Comparison of ENCODE assay signal across 20 mouse cellular contexts in the genomic region with DNA sequence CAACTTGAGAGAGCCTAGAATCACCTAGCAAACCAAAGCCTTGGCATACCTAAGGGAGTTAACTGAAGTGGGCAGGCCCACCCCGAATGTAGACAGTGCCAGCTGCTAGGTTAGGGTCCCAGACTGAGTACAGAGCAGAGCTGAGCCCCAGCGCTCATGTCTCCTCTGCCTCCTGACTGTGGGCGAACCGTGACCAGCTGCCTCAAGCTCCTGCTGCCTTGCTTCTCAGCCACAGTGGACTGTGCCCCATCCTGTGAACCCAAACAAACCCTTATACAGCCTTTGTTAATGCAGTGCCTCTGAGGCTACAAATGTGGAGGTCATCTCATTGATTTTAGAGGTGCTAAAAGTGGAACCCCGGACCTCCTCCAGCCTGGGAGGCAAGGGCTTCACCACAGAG.
DNase-seq lines count a peak whose midpoint lies in the region; ATAC-seq lines count a peak whose summit lies in the region.
"Had no signal": no experiment of that assay in that cellular context is flagged by ENCODE, and none has a peak within 500 bp of the region (broad histone marks: within the 10 kb centered on the region; RNA-seq: fewer than 3 reads in every experiment).

No protein-coding gene starts in this region.

- DNase-seq in forebrain, embryonic 10.5 days (ENCODE audit: extremely low spot score, low spot score) = no peak
- peak; percentile 10 for DNase-seq in kidney, adult 18-20 months
- DNase-seq in kidney, adult 9 months = no peak
- DNase-seq in lung, adult 18-20 months = no peak
- DNase-seq in right cerebral cortex, postnatal 4 days = no peak
- DNase-seq: adrenal gland, adult 8-10 months; cerebellum, adult 8-10 months; gastrocnemius, postnatal 10 days; heart, adult 18-20 months; heart, postnatal 36 days; layer of hippocampus, adult 9-11 months; left cerebral cortex, postnatal 4 days; liver, postnatal 0 days; right cerebral cortex, adult 18-20 months; thymus, postnatal 14 days had no signal

- ATAC-seq in forebrain, embryonic 13.5 days = no peak
- ATAC-seq in lung, embryonic 15.5 days (ENCODE audit: borderline replicate concordance, extremely low read depth, low FRiP score, low TSS enrichment) = no peak; the same call in 1 of the 2 replicates
- no peak for ATAC-seq in hindbrain, embryonic 12.5 days (ENCODE audit: low FRiP score)
- ATAC-seq: liver, postnatal 0 days; Patski had no signal

- H3K9me3 ChIP-seq in forebrain, embryonic 10.5 days = no peaks in the 10 kb centered on the region
- no peaks in the 10 kb centered on the region for H3K9me3 ChIP-seq in forebrain, embryonic 13.5 days (replicated peaks)
- H3K9me3 ChIP-seq in lung, embryonic 15.5 days = no peaks in the 10 kb centered on the region
- no peaks in the 10 kb centered on the region for H3K9me3 ChIP-seq in hindbrain, embryonic 12.5 days (replicated peaks)

- H3K9ac ChIP-seq in forebrain, embryonic 13.5 days = no peak overlapping the region
- no peak overlapping the region for H3K9ac ChIP-seq in lung, embryonic 15.5 days
- H3K9ac ChIP-seq in hindbrain, embryonic 12.5 days = no peak overlapping the region
- H3K9ac ChIP-seq: liver, postnatal 0 days had no signal

- H3K4me2 ChIP-seq in forebrain, embryonic 13.5 days = no peak overlapping the region
- H3K4me2 ChIP-seq in lung, embryonic 15.5 days = no peak overlapping the region
- no peak overlapping the region for H3K4me2 ChIP-seq in hindbrain, embryonic 12.5 days (replicated peaks)

- H3K27me3 ChIP-seq in forebrain, embryonic 10.5 days (ENCODE audit: poor library complexity, severe bottlenecking) = peaks cover 72% of the 10 kb centered on the region
- peaks cover 16% of the 10 kb centered on the region; the same call in 1 of the 2 replicates for H3K27me3 ChIP-seq in forebrain, embryonic 13.5 days
- peaks cover 3% of the 10 kb centered on the region; the same call in 1 of the 2 replicates for H3K27me3 ChIP-seq in lung, embryonic 15.5 days
- H3K27me3 ChIP-seq in hindbrain, embryonic 12.5 days = no peaks in the 10 kb centered on the region
- H3K27me3 ChIP-seq: Patski had no signal

- H3K4me1 ChIP-seq in forebrain, embryonic 10.5 days = peaks cover 53% of the 10 kb centered on the region
- H3K4me1 ChIP-seq in forebrain, embryonic 13.5 days = peaks cover 13% of the 10 kb centered on the region
- peaks cover 17% of the 10 kb centered on the region; the same call in 1 of the 2 replicates for H3K4me1 ChIP-seq in lung, embryonic 15.5 days
- peaks cover 68% of the 10 kb centered on the region for H3K4me1 ChIP-seq in hindbrain, embryonic 12.5 days

- H3K4me3 ChIP-seq in forebrain, embryonic 10.5 days = no peak overlapping the region
- H3K4me3 ChIP-seq in forebrain, embryonic 13.5 days = no peak overlapping the region
- no peak overlapping the region for H3K4me3 ChIP-seq in lung, embryonic 15.5 days
- no peak overlapping the region for H3K4me3 ChIP-seq in hindbrain, embryonic 12.5 days
- H3K4me3 ChIP-seq: left cerebral cortex, adult 2 months had no signal

- H3K27ac ChIP-seq in forebrain, embryonic 10.5 days = peak overlapping the region; percentile 25; the same call in 1 of the 2 replicates
- no peak overlapping the region for H3K27ac ChIP-seq in forebrain, embryonic 13.5 days
- H3K27ac ChIP-seq in lung, embryonic 15.5 days = peak overlapping the region; percentile 24; the same call in 1 of the 2 replicates
- 0 out of 2 replicates have a peak overlapping the region, but pooled peaks have one; percentile 3 for H3K27ac ChIP-seq in hindbrain, embryonic 12.5 days
- H3K27ac ChIP-seq: left cerebral cortex, adult 2 months had no signal

- 75% methylated on average over 5 of the region's 5 CpGs for WGBS in forebrain, embryonic 10.5 days
- WGBS in forebrain, embryonic 13.5 days = 68% methylated on average over 5 of the region's 5 CpGs
- 54% methylated on average over 5 of the region's 5 CpGs for WGBS in lung, embryonic 15.5 days
- 48% methylated on average over 5 of the region's 5 CpGs for WGBS in hindbrain, embryonic 12.5 days

- no peaks in the 10 kb centered on the region for H3K36me3 ChIP-seq in forebrain, embryonic 10.5 days (replicated peaks)
- no peaks in the 10 kb centered on the region for H3K36me3 ChIP-seq in forebrain, embryonic 13.5 days (ENCODE audit: poor library complexity, severe bottlenecking)
- H3K36me3 ChIP-seq in lung, embryonic 15.5 days = no peaks in the 10 kb centered on the region
- no peaks in the 10 kb centered on the region for H3K36me3 ChIP-seq in hindbrain, embryonic 12.5 days
